Mouse (Mus musculus) spleen, adult 2 months (tissue): ENCODE measurements around the gene Tuba8.

Source experiments
- CTCF ChIP-seq: fragments of 200-500 bp; IDR thresholded peaks from 2 replicates; pipeline ENCODE4 v1.5.1; 2011; ENCODE audit warnings: mild to moderate bottlenecking, inconsistent platforms; ENCODE audit not compliant: insufficient read depth, insufficient read length, insufficient replicate concordance; ENCODE audit errors: extremely low read depth
- POLR2A ChIP-seq: fragments of 200-500 bp; IDR thresholded peaks from 2 replicates; pipeline ENCODE4 v1.6.1; 2011; ENCODE audit warnings: low read depth, low read length, inconsistent platforms

- TF ChIP-seq CTCF = no peak
- no peak for TF ChIP-seq POLR2A
These were observed 34.3 kb upstream of the Tuba8 start for GRCm38 (mm10) chr6:121176011-121176730.
